Mouse (Mus musculus) bone marrow, adult 2 months (tissue): ENCODE measurements around the gene Olfr1170.

Source experiments
- CTCF ChIP-seq: fragments of 200-500 bp; IDR thresholded peaks from 2 replicates; pipeline ENCODE4 v1.5.1; 2011; ENCODE audit warnings: low read length, control low read depth; ENCODE audit not compliant: control insufficient read depth, insufficient read depth
- POLR2A ChIP-seq: fragments of 200-500 bp; IDR thresholded peaks from 2 replicates; pipeline ENCODE4 v1.6.1; 2011; ENCODE audit warnings: low read depth, mild to moderate bottlenecking, control low read depth, low read length, borderline replicate concordance; ENCODE audit not compliant: control insufficient read depth

- no peak for TF ChIP-seq CTCF
- no peak for TF ChIP-seq POLR2A
Measured at GRCm38 (mm10) chr2:88228234-88228633, at the start of gene Olfr1170.
